Mouse (Mus musculus) induced T-regulatory cell, adult 2 months (primary cell): ENCODE data around the gene Gm10518.
"Not testable (repeated sequence)": the region's sequence is repeated elsewhere in the genome, so short reads cannot be mapped to it uniquely, and the experiment has no call there.

Experiments
- DNase-seq: peaks from one replicate; pipeline ENCODE4 v3.0.0-alpha.2; 2012; ENCODE audit warnings: low read depth

The Gm10518 gene

DNA sequence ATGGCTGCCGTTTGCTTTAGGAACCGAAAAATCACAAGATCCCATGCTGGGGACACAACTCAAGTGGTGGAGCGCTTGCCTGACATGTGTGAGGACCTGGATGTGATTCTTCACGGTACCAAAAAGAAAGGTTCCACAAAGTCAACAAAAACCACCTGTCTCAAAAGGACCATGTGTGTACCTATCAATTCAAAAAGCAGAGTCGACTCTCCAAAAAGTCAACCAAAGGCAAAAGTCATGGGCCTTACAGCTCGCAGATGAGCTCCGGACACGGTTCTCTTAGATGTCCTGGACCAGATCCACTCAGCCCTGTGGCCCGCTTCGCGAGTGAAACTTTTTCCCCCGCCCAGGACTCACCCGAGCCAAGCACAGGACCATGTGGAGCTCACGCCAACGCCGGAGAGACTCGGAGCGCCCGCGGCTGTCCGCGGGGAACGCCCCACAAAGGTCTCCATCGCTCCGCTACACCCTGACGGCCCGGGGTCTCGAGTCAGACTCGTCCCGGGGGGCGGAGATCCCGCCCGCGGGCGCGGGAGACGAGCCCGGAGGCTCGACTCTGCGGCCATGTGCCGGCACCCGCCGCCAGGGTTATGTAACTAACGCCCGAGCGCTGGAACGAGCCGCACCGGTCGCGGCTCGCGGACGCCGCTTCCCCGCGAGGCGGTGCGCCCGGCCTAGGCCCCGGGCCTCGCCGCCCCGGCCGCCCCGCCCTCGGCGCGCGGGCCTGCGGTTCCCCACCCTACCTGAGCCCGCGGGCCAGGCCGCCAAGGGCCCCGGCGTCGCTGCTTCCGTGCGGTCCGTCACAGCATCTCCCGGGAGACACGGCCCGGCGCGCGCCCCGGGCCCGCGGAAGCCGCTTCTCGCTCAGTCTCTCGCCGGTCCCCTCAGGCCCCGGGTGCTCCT lies at the start of gene Gm10518:
Gene Gm10518, plus strand, starts transcription at position 767 of the 903 bp plus-strand sequence.
- DNase-seq: no peak

- DNase-seq: no peak
Observed at GRCm38 (mm10) chr1:179756477-179756876, 46.7 kb upstream of the Gm10518 start.

- DNase-seq: no peak
Observed at GRCm38 (mm10) chr1:179760086-179760485, 43.1 kb upstream of the Gm10518 start.

- DNase-seq: no peak
Observed at GRCm38 (mm10) chr1:179760553-179760952, 42.6 kb upstream of the Gm10518 start.

DNA sequence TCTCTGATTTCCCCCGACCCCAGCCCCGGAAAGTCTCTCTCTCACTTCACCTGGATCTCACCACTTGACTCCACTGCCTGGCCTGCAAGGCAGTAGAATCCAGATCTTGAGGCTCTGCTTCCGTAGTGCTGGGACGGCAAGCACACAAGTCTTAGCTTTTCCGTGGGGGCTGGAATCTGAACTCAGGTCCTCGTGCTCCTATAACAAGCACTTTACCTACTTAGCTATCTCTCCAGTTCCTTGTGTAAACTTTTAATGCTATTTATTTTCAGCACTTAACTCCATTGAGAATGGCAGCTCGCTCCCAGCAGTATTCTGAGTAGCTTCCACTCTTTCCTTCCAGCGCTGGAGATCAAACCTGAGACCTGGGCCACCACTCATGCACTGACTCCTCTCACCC lies 26.3 kb upstream of the Gm10518 start:
- no peak for DNase-seq

GRCm38 (mm10) chr1:179784098-179784497 lies 19.1 kb upstream of the Gm10518 start:
- DNase-seq: no peak

DNA sequence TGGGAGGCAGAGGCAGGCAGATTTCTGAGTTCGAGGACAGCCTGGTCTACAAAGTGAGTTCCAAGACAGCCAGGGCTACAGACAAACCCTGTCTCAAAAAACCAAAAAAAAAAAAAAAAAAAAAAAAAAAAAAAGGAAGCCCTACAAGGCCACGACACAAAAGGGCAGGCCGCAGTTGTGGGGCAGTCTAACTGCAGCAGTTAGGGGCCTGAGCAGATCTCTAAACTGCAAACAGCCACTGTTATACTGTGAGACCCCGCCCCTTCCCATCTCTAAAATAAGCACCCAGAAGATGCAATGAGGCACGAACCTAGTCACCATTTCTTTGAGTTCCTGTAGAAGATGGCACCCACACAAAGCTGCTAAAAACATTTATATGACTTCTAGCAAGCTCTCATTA lies 17.7 kb upstream of the Gm10518 start:
- DNase-seq: no peak

DNA sequence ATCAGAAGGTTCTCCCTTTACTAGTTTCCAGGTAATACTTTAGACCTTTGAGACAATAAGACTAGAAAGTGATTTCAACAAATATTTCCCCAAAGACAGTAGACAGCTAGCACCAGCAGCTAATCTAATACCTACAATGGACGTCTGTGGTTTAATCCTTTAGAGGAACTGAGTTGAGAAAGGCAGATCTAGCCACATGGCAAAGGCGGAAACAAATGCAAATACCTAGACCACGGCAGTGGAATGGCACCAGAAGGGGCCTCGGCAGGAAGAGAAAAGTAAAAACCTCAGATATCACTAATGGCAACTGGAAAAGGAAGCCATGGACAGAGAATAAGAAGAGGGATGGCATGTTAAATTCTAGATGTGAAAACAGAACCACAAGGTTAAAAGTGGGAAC lies 15.9 kb upstream of the Gm10518 start:
- DNase-seq: no peak

- no peak for DNase-seq
Observed at GRCm38 (mm10) chr1:179798794-179799193, 4.4 kb upstream of the Gm10518 start.

GRCm38 (mm10) chr1:179803513-179804139 lies 450 bp downstream of the Gm10518 start, which contains the start of gene Ahctf1:
TSS of gene Ahctf1 (minus strand) at chr1:179803680.
- peak; percentile 97 for DNase-seq

DNA sequence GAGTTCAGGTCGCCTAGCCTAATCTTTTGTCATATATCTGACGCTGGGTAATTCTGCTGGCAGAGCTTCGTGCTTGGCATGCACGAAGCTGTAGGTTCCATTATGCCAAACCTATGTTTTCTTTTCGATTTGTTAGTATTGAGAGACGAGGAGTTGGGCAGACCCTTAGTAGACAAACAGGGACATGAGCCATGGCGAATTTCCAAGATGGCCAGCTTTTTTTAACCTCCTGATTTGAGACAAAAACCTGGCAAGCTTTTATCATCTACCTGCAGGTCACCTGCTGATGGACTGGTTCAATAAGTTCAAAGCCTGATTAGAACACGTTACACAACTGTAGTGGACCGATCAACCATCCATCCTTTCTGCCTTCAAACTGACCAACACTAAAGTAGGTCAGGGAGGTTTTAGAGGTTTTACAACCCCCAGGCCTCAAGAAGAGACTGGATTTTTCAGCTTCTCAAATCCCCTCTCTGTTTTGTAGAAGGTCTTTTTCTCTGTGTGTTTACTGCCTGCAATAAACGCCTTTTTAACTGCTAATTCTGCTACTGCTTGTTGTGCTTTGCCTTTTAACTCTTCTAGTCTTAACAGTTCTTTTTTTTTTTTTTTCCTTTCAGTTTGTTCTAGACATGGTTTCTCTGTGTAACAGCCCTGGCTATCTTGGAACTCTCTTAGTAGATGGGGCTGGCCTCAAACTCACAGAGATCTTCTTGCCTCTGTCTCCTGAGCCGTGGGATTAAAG lies 1.1 kb downstream of the Gm10518 start:
- no peak for DNase-seq

DNA sequence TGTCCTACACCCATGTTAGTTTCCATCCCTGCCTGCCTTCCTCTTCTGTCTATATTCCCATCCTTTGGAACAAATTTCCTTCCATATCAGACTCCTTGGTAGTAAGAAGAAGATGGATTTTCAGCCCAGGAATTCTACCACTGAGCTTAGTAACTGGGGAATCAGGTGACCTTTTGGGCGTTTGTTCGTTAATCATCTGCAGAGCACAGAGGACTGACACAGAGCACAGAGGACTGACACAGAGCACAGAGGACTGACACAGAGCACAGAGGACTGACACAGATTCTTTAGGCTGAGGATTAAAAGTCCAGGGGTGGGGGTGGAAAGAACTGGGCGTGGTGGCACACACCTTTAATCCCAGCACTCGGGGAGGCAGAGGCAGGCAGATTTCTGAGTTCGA lies 2.6 kb downstream of the Gm10518 start:
- DNase-seq: no peak

- no peak for DNase-seq
Observed at GRCm38 (mm10) chr1:179807468-179807867, 4.3 kb downstream of the Gm10518 start.

GRCm38 (mm10) chr1:179808300-179808699 lies 5.1 kb downstream of the Gm10518 start:
- no peak for DNase-seq

- DNase-seq: no peak
Observed at GRCm38 (mm10) chr1:179813385-179813784, 10.2 kb downstream of the Gm10518 start.

- DNase-seq: no peak
Observed at GRCm38 (mm10) chr1:179814616-179815015, 11.4 kb downstream of the Gm10518 start.

GRCm38 (mm10) chr1:179818490-179819278 lies 15.5 kb downstream of the Gm10518 start:
- DNase-seq: not testable (repeated sequence)

DNA sequence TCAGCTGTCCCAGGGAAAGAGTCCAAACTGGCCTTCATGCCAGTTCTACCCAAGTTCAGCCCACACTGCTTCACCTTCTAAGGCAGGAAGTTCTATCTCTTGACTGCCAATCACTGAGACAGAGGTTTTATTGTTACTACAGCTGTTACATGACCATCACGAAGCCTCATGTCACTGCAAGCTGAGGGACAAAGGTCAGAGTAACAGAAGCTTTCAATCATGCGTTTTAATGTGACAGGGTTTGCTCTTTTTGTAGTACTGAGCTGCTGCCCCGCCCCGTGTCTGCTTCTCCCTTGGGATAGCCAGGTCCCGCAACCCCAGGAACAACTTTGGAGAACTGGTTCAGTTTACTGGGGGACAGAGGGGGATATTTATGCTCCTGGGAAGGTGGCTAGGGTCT lies 21.4 kb downstream of the Gm10518 start:
- DNase-seq: no peak

DNA sequence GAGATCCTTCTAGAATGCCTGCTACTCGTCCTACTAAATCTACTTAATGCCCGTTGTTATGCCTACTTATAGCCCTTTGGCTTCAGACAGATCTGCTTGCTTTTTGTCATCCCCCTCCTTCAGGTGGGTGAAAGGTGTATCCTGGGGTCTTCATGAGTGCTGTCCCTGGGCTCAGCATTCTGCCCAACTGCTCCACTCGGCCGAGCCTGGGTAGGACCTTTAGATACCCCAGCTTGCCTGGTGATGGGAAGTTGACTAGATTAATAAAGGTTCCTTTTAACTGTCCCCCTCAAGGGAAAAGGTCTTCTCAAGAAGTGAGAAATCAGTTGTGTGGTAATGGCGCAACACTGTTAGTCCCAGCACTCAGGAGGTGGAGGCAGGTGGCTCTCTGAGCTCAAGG lies 24.9 kb downstream of the Gm10518 start:
- no peak for DNase-seq

GRCm38 (mm10) chr1:179828900-179829299 lies 25.7 kb downstream of the Gm10518 start:
- peak; percentile 4 for DNase-seq

DNA sequence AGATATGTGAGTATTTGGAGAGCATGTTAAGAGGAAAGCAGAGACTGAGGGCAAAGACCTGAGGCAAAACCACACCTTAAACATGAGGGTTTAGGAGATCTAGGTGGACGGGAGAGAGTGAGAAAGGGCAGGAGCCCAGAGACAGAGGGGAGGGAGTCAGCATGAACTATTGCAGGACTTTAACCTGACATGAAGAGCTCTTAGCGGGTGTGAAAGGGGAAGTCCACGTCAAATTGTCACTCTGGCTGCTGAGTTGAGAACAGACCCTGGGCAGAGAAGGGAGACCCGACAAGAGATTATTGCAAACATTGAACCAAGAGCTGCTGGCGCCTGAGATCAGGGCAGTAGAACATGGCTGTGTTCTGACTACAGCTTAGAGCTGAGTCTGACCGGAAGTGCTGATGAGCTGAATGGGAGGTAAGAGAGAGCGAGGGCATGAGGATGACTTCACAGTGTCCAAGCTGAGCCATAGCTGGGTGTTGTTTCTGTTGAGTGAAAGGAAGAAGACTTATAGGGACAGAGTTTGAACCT lies 29.6 kb downstream of the Gm10518 start:
- DNase-seq: no peak

DNA sequence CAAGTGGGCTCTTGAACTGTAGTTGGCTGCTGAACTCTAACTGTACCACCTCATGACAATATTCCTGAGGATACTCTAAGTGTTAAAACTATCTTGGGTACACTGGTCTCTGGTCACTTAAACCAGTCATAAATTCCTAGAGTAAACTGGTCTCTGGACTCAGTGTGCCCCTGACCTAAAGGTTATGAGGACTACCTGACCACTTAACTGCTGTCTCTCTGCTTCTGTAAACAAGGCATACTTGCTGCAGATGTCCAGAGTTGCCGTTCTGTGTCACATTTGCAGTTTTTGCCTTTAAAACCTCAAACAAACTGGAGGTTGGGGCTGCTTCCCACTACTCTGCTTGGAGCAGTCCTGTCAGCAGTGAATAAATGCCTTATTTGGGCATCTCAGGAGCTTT lies 30.4 kb downstream of the Gm10518 start:
- no peak for DNase-seq
